Mouse (Mus musculus) embryonic facial prominence, embryonic 11.5 days (tissue): Measurements from ENCODE around the gene Ccdc78. TPM values are rescaled to one million over a fixed set of nuclear protein-coding genes. Genes with fewer than 3 reads are reported as not detected.

Experiments
- ATAC-seq: fragments of 200-750 bp; cut with Nextera tagmentation; replicated peaks from 2 replicates; pipeline ENCODE4 v1.8.0; 2017; ENCODE audit warnings: low read depth; ENCODE audit not compliant: insufficient number of reproducible peaks, low FRiP score, low TSS enrichment
- DNase-seq: peaks from one replicate; pipeline ENCODE4 v3.0.0-alpha.2; 2015; ENCODE audit warnings: low spot score
- H3K27ac ChIP-seq: fragments of 300-500 bp; sonication (generic); replicated peaks from 2 replicates; pipeline ENCODE4 v1.5.1; 2014; ENCODE audit warnings: mild to moderate bottlenecking, low read depth, low read length, control low read depth
- H3K27me3 ChIP-seq: fragments of 300-500 bp; sonication (generic); 2 replicates; pipeline ENCODE4 v1.6.1; 2014; ENCODE audit warnings: mild to moderate bottlenecking, low read length, moderate library complexity, mixed read lengths; ENCODE audit not compliant: control insufficient read depth, insufficient read depth
- H3K36me3 ChIP-seq: fragments of 300-500 bp; sonication (generic); replicated peaks from 2 replicates; pipeline ENCODE4 v1.6.1; 2014; ENCODE audit warnings: low read depth, mild to moderate bottlenecking, low read length, moderate library complexity, mixed read lengths; ENCODE audit not compliant: control insufficient read depth, insufficient read depth
- H3K4me1 ChIP-seq: fragments of 300-500 bp; sonication (generic); 2 replicates; pipeline ENCODE4 v1.6.1; 2014; ENCODE audit warnings: low read length, mixed read lengths; ENCODE audit not compliant: control insufficient read depth, insufficient read depth
- H3K4me2 ChIP-seq: fragments of 300-500 bp; sonication (generic); 2 replicates; pipeline ENCODE4 v1.6.1; 2014; ENCODE audit warnings: low read depth, mild to moderate bottlenecking, control low read depth, low read length, moderate library complexity
- H3K4me3 ChIP-seq: fragments of 300-500 bp; sonication (generic); 2 replicates; pipeline ENCODE4 v1.5.1; 2014; ENCODE audit warnings: low read depth, low read length, control low read depth
- H3K9ac ChIP-seq: fragments of 300-500 bp; sonication (generic); replicated peaks from 2 replicates; pipeline ENCODE4 v1.6.1; 2014; ENCODE audit warnings: mild to moderate bottlenecking, control low read depth, low read length
- H3K9me3 ChIP-seq: fragments of 300-500 bp; sonication (generic); replicated peaks from 2 replicates; pipeline ENCODE4 v1.6.1; 2016; ENCODE audit warnings: mild to moderate bottlenecking, low read length, inconsistent platforms, mixed read lengths; ENCODE audit not compliant: control insufficient read depth
- WGBS: fragments of 180-500 bp; shearing (Covaris S2); extraction: QIAGEN DNeasy Blood & Tissue Kit; methylation state at CpG from one replicate; pipeline ENCODE4 v1.1.7; 2014; 5-methylcytosine and 5-hydroxymethylcytosine counted together
- polyA plus RNA-seq: library from polyadenylated mRNA; unstranded; fragments of >200 nt; fragmentation: Nextera tagmentation; extraction: Ambion mirVana; gene quantifications from 2 replicates; pipeline ENCODE4 v1.2.1, GENCODE M21; 2014

Gene Ccdc78
- polyA plus RNA-seq, 1 experiment from 2014 or later, result not detected

DNA sequence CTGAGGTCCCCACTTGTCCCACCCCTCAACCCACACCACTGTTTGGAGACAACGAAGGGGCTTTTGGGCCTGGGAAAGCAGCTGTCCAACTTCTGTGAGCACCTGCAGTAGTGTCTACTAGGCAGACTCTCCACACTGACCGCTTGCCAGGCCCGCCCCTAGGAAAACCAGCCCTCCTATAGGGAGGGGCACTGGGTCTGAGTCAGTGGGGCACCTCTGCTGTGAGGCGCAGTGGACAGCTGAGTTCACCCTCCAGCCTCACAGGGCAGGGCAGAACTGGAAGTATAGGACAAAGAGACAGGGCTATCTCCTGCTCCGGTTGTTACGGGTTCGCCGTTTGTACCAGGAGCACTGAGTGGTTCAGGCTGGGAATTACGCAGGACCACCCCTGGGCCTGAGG, 32.1 kb upstream of the Ccdc78 start, which contains the start of gene Msln:
Msln (minus strand) TSS at position 138 of the 400 bp plus-strand sequence.
- ATAC-seq, result no peak
- Histone ChIP-seq H3K27me3 (no peaks in the 10 kb centered on the region), H3K9me3 (no peaks in the 10 kb centered on the region), H3K9ac (no peak within 1 kb of the TSS), H3K4me2 (no peak within 1 kb of the TSS), H3K27ac (no peak within 1 kb of the TSS), H3K4me1 (no peaks in the 10 kb centered on the region), H3K36me3 (no peaks in the 10 kb centered on the region), H3K4me3 (no peak within 1 kb of the TSS)
- WGBS, result 80% methylated on average over 9 of the region's 9 CpGs
- no peak for DNase-seq

DNA sequence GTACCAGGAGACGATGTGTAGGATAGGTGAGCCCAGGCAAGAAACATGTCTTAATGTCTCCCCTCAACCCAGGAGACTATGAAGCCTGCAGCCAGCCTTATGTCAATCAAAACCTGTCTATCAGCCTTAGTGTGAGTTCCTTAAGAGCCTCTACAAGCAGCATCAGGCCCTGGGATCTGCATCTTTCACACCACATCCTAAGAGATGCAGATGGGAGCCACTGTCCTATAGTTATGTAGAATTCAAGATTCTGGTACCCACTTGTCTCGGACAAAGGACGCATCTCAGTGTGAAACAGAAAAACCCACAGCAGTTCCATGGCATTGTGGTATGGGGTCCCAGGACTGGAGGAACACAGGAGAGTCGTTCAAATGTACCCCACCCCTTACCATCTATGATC, 31.3 kb upstream of the Ccdc78 start:
- no peaks in the 10 kb centered on the region for H3K27me3 ChIP-seq
- no peak overlapping the region for H3K4me2 ChIP-seq
- H3K9ac ChIP-seq, result no peak overlapping the region
- WGBS, result 82% methylated on average over 4 of the region's 4 CpGs
- H3K4me3 ChIP-seq, result no peak overlapping the region
- no peak overlapping the region for H3K27ac ChIP-seq
- no peaks in the 10 kb centered on the region for H3K9me3 ChIP-seq
- DNase-seq (no peak), ATAC-seq (no peak)
- no peaks in the 10 kb centered on the region for H3K4me1 ChIP-seq
- no peaks in the 10 kb centered on the region for H3K36me3 ChIP-seq

DNA sequence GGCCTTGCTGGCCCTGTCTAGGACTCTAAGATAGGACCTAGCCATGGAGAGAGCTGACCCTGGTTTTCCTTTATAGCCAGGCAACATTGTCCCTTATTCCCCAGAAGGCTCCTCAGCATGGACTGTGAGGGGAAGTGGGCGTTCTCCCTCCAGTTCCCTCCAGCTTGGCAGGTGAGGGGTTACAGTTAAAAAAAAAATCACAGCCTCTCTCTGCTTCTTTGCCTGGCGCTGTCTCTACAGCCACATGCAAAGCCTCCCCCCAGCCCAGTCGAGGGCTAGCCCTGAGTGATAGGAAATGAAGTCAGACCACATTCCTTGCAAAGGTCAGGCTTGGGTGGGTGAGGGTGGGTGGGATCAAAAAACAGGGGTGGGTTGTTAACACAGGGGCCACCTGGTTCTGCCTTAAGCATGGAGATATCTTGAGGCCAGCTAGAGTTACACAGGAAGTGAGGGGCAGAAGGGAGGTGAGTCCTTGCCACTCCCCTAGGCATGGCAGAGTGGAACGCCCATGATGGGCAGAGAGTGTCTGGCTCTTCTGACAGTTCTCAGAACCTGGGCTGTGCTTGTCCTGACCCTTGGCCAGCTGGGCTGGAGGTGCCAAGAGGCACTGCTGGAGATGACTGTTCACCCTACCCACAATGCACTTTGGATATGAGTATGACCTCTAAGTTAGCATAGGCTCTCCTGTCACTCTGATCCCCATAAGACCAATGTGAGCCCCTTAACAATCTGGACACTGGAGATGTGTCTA, 30.6 kb upstream of the Ccdc78 start:
- Histone ChIP-seq H3K27ac (no peak overlapping the region), H3K4me2 (no peak overlapping the region), H3K9me3 (no peaks in the 10 kb centered on the region), H3K9ac (no peak overlapping the region), H3K4me1 (no peaks in the 10 kb centered on the region), H3K27me3 (no peaks in the 10 kb centered on the region), H3K36me3 (no peaks in the 10 kb centered on the region), H3K4me3 (no peak overlapping the region)
- WGBS, result 25% methylated on average over 4 of the region's 4 CpGs
- DNase-seq, result peak; percentile 43
- no peak for ATAC-seq

DNA sequence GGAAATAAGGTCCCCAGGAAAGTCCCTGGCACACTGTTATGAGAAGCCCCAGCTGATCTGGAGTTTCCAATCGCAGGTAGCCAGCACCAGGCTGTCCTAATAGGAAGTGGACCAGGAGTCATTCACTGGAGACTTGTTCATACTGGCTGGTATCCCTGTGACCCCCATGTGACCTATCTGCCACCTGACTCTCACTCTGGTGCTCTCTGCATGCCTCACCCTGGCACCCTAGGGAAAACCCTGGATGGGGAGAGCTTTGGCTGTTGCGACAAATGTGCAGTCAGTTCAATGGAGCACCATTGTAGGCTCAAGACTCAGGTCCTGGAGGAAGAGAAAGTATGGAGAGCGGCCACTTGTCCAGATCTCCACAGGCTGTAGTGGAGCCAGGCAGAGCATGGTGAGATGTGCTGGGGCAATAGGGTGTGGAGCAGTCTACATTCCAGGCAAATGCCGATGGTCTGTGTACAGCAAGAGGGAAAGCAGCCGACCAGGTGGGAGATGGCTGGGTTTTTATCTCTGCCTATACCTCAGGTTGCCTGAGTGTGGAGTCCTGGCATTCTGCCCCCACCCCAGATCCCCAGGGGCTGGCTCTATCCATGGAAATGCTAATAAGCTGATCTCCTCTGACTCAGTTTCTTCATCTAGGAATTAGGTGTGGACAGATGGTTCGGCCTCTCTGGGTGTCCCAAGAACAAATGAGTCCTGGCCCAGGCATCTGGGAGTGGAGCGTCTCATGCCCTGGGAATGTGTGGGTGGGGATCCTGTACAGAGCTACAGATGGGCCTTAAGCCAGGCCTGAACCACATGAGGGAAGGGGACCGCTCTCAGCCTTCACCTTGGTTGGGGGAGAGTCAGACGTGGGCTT, 29.8 kb upstream of the Ccdc78 start:
- no peak for ATAC-seq
- no peak overlapping the region for H3K9ac ChIP-seq
- no peaks in the 10 kb centered on the region for H3K27me3 ChIP-seq
- no peaks in the 10 kb centered on the region for H3K36me3 ChIP-seq
- WGBS, result 79% methylated on average over 9 of the region's 9 CpGs
- no peaks in the 10 kb centered on the region for H3K9me3 ChIP-seq
- DNase-seq, result no peak
- no peaks in the 10 kb centered on the region for H3K4me1 ChIP-seq
- no peak overlapping the region for H3K27ac ChIP-seq
- no peak overlapping the region for H3K4me2 ChIP-seq
- H3K4me3 ChIP-seq, result no peak overlapping the region

DNA sequence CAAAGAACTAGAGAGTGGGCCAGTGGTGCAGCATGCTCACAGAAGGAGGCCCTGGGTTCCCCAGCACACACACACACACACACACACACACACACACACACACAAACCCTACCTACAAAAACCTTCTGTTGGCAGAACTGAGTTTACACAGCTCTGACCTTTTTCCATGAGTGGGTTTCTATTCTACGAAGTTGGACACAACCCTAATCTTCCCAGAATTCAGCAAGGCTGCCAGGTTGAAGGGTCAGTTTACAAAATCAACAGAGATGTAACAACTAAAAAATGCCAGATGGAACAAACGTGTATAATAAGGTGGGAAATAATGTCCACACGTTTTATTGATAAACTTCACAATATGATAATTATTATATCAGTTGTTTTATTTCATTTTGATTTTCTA, 28.7 kb upstream of the Ccdc78 start:
- H3K36me3 ChIP-seq, result no peaks in the 10 kb centered on the region
- no peak overlapping the region for H3K4me3 ChIP-seq
- no peak overlapping the region for H3K27ac ChIP-seq
- H3K9me3 ChIP-seq, result no peaks in the 10 kb centered on the region
- no peak for ATAC-seq
- H3K4me1 ChIP-seq, result no peaks in the 10 kb centered on the region
- H3K4me2 ChIP-seq, result no peak overlapping the region
- no peak overlapping the region for H3K9ac ChIP-seq
- DNase-seq, result no peak
- 62% methylated on average over 3 of the region's 3 CpGs for WGBS
- no peaks in the 10 kb centered on the region for H3K27me3 ChIP-seq

DNA sequence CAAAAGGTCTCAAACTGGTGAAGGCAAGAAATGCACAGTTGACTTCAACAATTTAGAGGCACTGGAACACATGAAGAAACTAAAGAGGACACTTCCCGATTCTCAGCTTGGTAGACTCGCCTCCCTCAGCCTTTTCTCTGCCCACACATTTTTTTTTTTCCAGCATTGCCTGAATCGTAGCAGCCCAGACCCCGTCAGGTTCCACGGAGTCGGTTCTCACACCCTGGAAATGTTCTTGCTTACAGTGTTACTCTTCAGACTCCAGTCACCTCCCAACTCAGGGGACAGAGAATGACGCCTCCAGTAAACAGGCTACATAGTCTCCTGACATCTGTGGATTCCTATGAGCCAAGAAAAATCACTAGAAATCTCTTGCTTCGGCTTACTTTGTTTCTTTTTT, 26.2 kb upstream of the Ccdc78 start:
- H3K9me3 ChIP-seq, result no peaks in the 10 kb centered on the region
- no peaks in the 10 kb centered on the region for H3K36me3 ChIP-seq
- ATAC-seq (no peak), DNase-seq (no peak)
- H3K4me3 ChIP-seq, result no peak overlapping the region
- H3K4me1 ChIP-seq, result no peaks in the 10 kb centered on the region
- H3K9ac ChIP-seq, result no peak overlapping the region
- H3K27me3 ChIP-seq, result no peaks in the 10 kb centered on the region
- H3K27ac ChIP-seq, result no peak overlapping the region
- H3K4me2 ChIP-seq, result no peak overlapping the region
- WGBS, result 83% methylated on average over 8 of the region's 8 CpGs

GRCm38 (mm10) chr17:25761561-25761970, 24.8 kb upstream of the Ccdc78 start:
- no peak for ATAC-seq
- DNase-seq, result no peak
- H3K27ac ChIP-seq, result no peak overlapping the region
- H3K9me3 ChIP-seq, result no peaks in the 10 kb centered on the region
- no peaks in the 10 kb centered on the region for H3K27me3 ChIP-seq
- no peak overlapping the region for H3K4me3 ChIP-seq
- no peaks in the 10 kb centered on the region for H3K4me1 ChIP-seq
- no peaks in the 10 kb centered on the region for H3K36me3 ChIP-seq
- H3K9ac ChIP-seq, result no peak overlapping the region
- H3K4me2 ChIP-seq, result no peak overlapping the region
- WGBS, result 50% methylated on average over 4 of the region's 4 CpGs

DNA sequence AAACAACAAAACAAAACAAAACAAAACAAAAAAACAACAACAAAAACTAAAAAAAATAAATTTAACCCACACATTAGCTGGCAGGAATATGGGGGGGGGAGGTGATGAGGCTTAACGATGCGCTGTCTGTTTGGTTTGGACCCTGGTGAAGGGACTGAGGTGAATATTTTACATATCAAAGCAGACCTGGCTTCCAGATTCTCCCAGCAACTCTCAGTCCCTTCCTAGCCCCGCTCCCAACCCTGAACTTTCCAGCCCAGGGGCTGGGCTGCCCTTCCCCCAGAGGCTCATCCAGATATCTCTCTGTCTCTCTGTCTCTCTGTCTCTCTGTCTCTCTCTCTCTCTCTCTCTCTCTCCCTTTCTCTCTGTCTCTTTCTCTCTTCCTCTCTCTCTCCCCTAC, 23.8 kb upstream of the Ccdc78 start:
- 55% methylated on average over 3 of the region's 3 CpGs for WGBS
- Histone ChIP-seq H3K4me2 (no peak overlapping the region), H3K27me3 (no peaks in the 10 kb centered on the region), H3K36me3 (no peaks in the 10 kb centered on the region), H3K27ac (no peak overlapping the region), H3K4me3 (no peak overlapping the region), H3K9ac (no peak overlapping the region), H3K9me3 (no peaks in the 10 kb centered on the region), H3K4me1 (no peaks in the 10 kb centered on the region)
- DNase-seq (no peak), ATAC-seq (no peak)
